Mouse (Mus musculus): Measurements from ENCODE around the gene Ttc7b. TPM values are rescaled to one million over a fixed set of nuclear protein-coding genes. Genes with fewer than 3 reads are reported as not detected.

Ttc7b gene
- total and polyA plus RNA-seq, 2 experiments: 7.7 to 10.7 TPM

DNA sequence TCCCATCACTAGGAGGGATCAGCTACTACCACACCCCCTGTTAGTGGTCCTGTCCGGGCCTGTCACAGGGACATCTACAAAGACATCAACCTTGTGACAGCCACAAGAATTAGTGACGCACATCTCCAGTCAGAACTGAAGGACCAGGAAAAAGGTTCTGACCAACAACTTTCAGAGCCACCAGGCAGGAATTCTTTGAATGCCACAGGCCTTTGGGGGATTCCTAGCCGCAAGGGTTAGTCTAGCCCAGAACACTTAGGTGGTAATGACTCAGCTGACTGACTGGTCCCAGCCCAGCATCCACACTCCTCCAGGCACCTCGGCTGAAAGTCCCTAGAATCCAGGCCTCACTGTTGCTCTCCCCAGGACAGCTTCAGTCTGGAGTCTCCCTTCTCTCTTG is 240.7 kb downstream of the Ttc7b start:
- peaks cover 19% of the 10 kb centered on the region for H3K4me1 ChIP-seq (ENCODE audit: control insufficient read depth, insufficient read depth, low read length)
- WGBS: 98% methylated on average over 4 of the region's 4 CpGs
- no peaks in the 10 kb centered on the region for H3K36me3 ChIP-seq (ENCODE audit: control insufficient read depth, insufficient read depth, low read length)
- no peak overlapping the region for H3K27ac ChIP-seq (replicated peaks; ENCODE audit: insufficient read depth, low read depth, low read length)
- H3K79me2 ChIP-seq (ENCODE audit: control insufficient read depth, insufficient read depth, low read length): no peaks in the 10 kb centered on the region
- no peaks in the 10 kb centered on the region for H3K27me3 ChIP-seq (ENCODE audit: control insufficient read depth, insufficient read depth, low read length)
- DNase-seq (ENCODE audit: extremely low read depth, low read depth, low spot score): no peak
- H3K9ac ChIP-seq (ENCODE audit: low read depth, low read length): no peak overlapping the region
- H3K4me3 ChIP-seq (ENCODE audit: insufficient read depth, low read depth, low read length): no peak overlapping the region
- TF ChIP-seq CTCF (IDR thresholded peaks at IDR 0.05; ENCODE audit: low read depth, low read length) (no peak), POLR2A (IDR thresholded peaks at IDR 0.05; ENCODE audit: extremely low read depth, insufficient read depth, low read length) (no peak)

GRCm38 (mm10) chr12:100278358-100278757 is 242.3 kb downstream of the Ttc7b start:
- WGBS: 59% methylated on average over 8 of the region's 8 CpGs
- no peak for DNase-seq (ENCODE audit: extremely low read depth, low read depth, low spot score)
- Histone ChIP-seq H3K9ac (ENCODE audit: low read depth, low read length) (no peak overlapping the region), H3K4me3 (ENCODE audit: insufficient read depth, low read depth, low read length) (no peak overlapping the region), H3K4me1 (ENCODE audit: control insufficient read depth, insufficient read depth, low read length) (peaks cover 19% of the 10 kb centered on the region), H3K79me2 (ENCODE audit: control insufficient read depth, insufficient read depth, low read length) (no peaks in the 10 kb centered on the region), H3K27ac (replicated peaks; ENCODE audit: insufficient read depth, low read depth, low read length) (no peak overlapping the region), H3K27me3 (ENCODE audit: control insufficient read depth, insufficient read depth, low read length) (no peaks in the 10 kb centered on the region), H3K36me3 (ENCODE audit: control insufficient read depth, insufficient read depth, low read length) (no peaks in the 10 kb centered on the region)
- TF ChIP-seq POLR2A (IDR thresholded peaks at IDR 0.05; ENCODE audit: extremely low read depth, insufficient read depth, low read length) (no peak), CTCF (IDR thresholded peaks at IDR 0.05; ENCODE audit: low read depth, low read length) (no peak)

- TF ChIP-seq POLR2A (IDR thresholded peaks at IDR 0.05; ENCODE audit: extremely low read depth, insufficient read depth, low read length) (no peak), CTCF (IDR thresholded peaks at IDR 0.05; ENCODE audit: low read depth, low read length) (no peak)
- 84% methylated on average over 3 of the region's 3 CpGs for WGBS
- H3K79me2 ChIP-seq (ENCODE audit: control insufficient read depth, insufficient read depth, low read length): no peaks in the 10 kb centered on the region
Measured at GRCm38 (mm10) chr12:100277534-100277905, 243.1 kb downstream of the Ttc7b start.

DNA sequence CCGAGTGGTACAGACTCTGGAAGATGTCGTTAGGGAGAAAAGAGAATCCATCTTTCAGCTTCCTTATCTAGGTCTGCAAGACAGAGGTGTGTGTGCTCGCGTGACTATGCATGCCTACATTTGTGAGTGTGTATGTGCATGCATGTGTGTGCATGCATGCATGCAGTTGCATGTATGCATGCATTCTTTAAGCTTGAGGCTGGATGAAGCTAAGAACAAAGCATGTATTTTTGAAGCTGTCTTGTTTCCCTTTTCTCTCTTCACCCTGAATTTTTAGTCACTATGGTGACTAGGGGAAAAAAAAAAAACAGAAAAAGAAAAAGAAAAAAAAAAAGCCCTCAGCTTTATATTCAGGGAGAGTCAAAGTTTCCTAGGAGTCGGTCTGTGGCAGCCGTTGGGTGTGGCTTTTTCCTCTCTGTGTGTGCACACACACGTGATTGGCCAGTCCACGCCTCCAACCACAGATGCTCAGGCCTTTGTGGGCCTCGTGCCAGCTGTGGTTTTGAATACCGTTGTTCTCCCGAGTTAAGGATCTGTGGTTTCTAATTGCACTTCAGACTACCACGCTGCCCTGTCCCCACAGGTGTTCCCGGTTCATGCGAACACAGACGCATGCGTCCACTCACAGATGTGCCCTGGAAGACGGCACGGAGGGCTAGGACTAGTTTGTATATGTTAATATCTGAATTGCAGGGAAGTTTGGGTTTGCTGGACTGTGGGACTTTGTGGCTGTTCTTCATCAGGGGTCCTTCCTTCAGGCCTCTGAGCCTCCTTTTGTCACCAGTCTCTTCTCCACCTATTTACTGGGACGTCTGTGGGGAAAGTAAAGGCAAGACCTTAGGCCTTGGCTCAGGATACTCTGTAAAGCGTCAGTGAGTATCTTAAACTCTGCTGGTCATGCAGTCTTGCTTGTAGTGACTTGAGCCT is 243.8 kb downstream of the Ttc7b start:
- no peak overlapping the region for H3K27ac ChIP-seq (replicated peaks; ENCODE audit: insufficient read depth, low read depth, low read length)

More at GRCm38 (mm10) chr12:100277534-100277905, 243.1 kb downstream of the Ttc7b start:
- no peaks in the 10 kb centered on the region for H3K27me3 ChIP-seq (ENCODE audit: control insufficient read depth, insufficient read depth, low read length)
- H3K27ac ChIP-seq (replicated peaks; ENCODE audit: insufficient read depth, low read depth, low read length): no peak overlapping the region
- H3K36me3 ChIP-seq (ENCODE audit: control insufficient read depth, insufficient read depth, low read length): no peaks in the 10 kb centered on the region
- H3K4me3 ChIP-seq (ENCODE audit: insufficient read depth, low read depth, low read length): no peak overlapping the region
- H3K4me1 ChIP-seq (ENCODE audit: control insufficient read depth, insufficient read depth, low read length): peaks cover 17% of the 10 kb centered on the region
- no peak overlapping the region for H3K9ac ChIP-seq (ENCODE audit: low read depth, low read length)
- no peak for DNase-seq (ENCODE audit: extremely low read depth, low read depth, low spot score)

DNA sequence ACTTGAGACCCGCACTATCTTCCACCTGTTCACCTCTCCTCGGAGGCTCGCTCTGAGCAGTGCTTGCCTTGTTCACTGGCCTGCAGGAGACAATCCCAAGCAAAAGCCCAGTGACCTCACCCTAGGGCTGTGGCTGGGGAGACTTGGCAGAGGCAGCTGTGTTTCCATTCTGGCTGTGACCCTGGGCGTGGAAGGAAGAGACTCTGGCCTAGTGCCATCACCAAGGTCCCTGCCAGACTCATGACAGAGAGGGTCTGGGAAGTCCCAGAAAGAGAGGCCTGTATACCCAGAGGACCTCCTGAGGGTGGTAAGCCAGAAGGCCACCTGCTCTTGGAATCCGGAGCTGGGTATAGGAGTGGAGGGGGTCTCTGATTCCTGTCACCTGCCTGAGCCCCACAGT is 244.8 kb downstream of the Ttc7b start:
- H3K27ac ChIP-seq (replicated peaks; ENCODE audit: insufficient read depth, low read depth, low read length): no peak overlapping the region
- WGBS: 68% methylated on average over 5 of the region's 5 CpGs
- peaks cover 5% of the 10 kb centered on the region for H3K4me1 ChIP-seq (ENCODE audit: control insufficient read depth, insufficient read depth, low read length)
- no peaks in the 10 kb centered on the region for H3K36me3 ChIP-seq (ENCODE audit: control insufficient read depth, insufficient read depth, low read length)
- no peaks in the 10 kb centered on the region for H3K27me3 ChIP-seq (ENCODE audit: control insufficient read depth, insufficient read depth, low read length)
- H3K4me3 ChIP-seq (ENCODE audit: insufficient read depth, low read depth, low read length): no peak overlapping the region
- H3K79me2 ChIP-seq (ENCODE audit: control insufficient read depth, insufficient read depth, low read length): no peaks in the 10 kb centered on the region
- no peak overlapping the region for H3K9ac ChIP-seq (ENCODE audit: low read depth, low read length)
- DNase-seq (ENCODE audit: extremely low read depth, low read depth, low spot score): peak; percentile 14
- TF ChIP-seq CTCF (IDR thresholded peaks at IDR 0.05; ENCODE audit: low read depth, low read length) (no peak), POLR2A (IDR thresholded peaks at IDR 0.05; ENCODE audit: extremely low read depth, insufficient read depth, low read length) (no peak)

More for the DNA sequence above, 243.8 kb downstream of the Ttc7b start:
- H3K79me2 ChIP-seq (ENCODE audit: control insufficient read depth, insufficient read depth, low read length): no peaks in the 10 kb centered on the region
- no peaks in the 10 kb centered on the region for H3K27me3 ChIP-seq (ENCODE audit: control insufficient read depth, insufficient read depth, low read length)
- peaks cover 11% of the 10 kb centered on the region for H3K4me1 ChIP-seq (ENCODE audit: control insufficient read depth, insufficient read depth, low read length)
- WGBS: 73% methylated on average over 20 of the region's 20 CpGs
- DNase-seq (ENCODE audit: extremely low read depth, low read depth, low spot score): no peak
- H3K4me3 ChIP-seq (ENCODE audit: insufficient read depth, low read depth, low read length): no peak overlapping the region
- H3K36me3 ChIP-seq (ENCODE audit: control insufficient read depth, insufficient read depth, low read length): no peaks in the 10 kb centered on the region
- TF ChIP-seq POLR2A (IDR thresholded peaks at IDR 0.05; ENCODE audit: extremely low read depth, insufficient read depth, low read length): no peak
- TF ChIP-seq CTCF (IDR thresholded peaks at IDR 0.05; ENCODE audit: low read depth, low read length): no peak
- no peak overlapping the region for H3K9ac ChIP-seq (ENCODE audit: low read depth, low read length)

- peaks cover 4% of the 10 kb centered on the region for H3K4me1 ChIP-seq (ENCODE audit: control insufficient read depth, insufficient read depth, low read length)
- 82% methylated on average over 2 of the region's 2 CpGs for WGBS
- no peak for DNase-seq (ENCODE audit: extremely low read depth, low read depth, low spot score)
Measured at GRCm38 (mm10) chr12:100273033-100273432, 247.6 kb downstream of the Ttc7b start.

More at GRCm38 (mm10) chr12:100273033-100273432, 247.6 kb downstream of the Ttc7b start:
- no peak overlapping the region for H3K9ac ChIP-seq (ENCODE audit: low read depth, low read length)
- H3K36me3 ChIP-seq (ENCODE audit: control insufficient read depth, insufficient read depth, low read length): no peaks in the 10 kb centered on the region
- no peak overlapping the region for H3K27ac ChIP-seq (replicated peaks; ENCODE audit: insufficient read depth, low read depth, low read length)
- no peaks in the 10 kb centered on the region for H3K27me3 ChIP-seq (ENCODE audit: control insufficient read depth, insufficient read depth, low read length)
- H3K4me3 ChIP-seq (ENCODE audit: insufficient read depth, low read depth, low read length): no peak overlapping the region
- no peaks in the 10 kb centered on the region for H3K79me2 ChIP-seq (ENCODE audit: control insufficient read depth, insufficient read depth, low read length)
- TF ChIP-seq CTCF (IDR thresholded peaks at IDR 0.05; ENCODE audit: low read depth, low read length) (no peak), POLR2A (IDR thresholded peaks at IDR 0.05; ENCODE audit: extremely low read depth, insufficient read depth, low read length) (no peak)
